Mouse (Mus musculus) hindbrain, embryonic 12.5 days (tissue): ENCODE measurements around the gene Gpr87. TPM values are rescaled to one million over a fixed set of nuclear protein-coding genes. Genes with fewer than 3 reads are reported as not detected.

Experiments used
- ATAC-seq: fragments of 200-750 bp; cut with Nextera tagmentation; 2 replicates; pipeline ENCODE4 v1.8.0; 2017; ENCODE audit warnings: moderate TSS enrichment; ENCODE audit not compliant: low FRiP score
- H3K27ac ChIP-seq: fragments of 300-500 bp; sonication (generic); 2 replicates; pipeline ENCODE4 v1.5.1; 2016; ENCODE audit warnings: mild to moderate bottlenecking
- H3K27me3 ChIP-seq: fragments of 300-500 bp; sonication (generic); 2 replicates; pipeline ENCODE4 v1.6.1; 2016; ENCODE audit warnings: mild to moderate bottlenecking
- H3K36me3 ChIP-seq: fragments of 300-500 bp; sonication (generic); 2 replicates; pipeline ENCODE4 v1.6.1; 2016; ENCODE audit warnings: mild to moderate bottlenecking
- H3K4me1 ChIP-seq: fragments of 300-500 bp; sonication (generic); 2 replicates; pipeline ENCODE4 v1.6.1; 2016
- H3K4me2 ChIP-seq: fragments of 300-500 bp; sonication (generic); replicated peaks from 2 replicates; pipeline ENCODE4 v1.6.1; 2016; ENCODE audit warnings: mild to moderate bottlenecking
- H3K4me3 ChIP-seq: fragments of 300-500 bp; sonication (generic); 2 replicates; pipeline ENCODE4 v1.5.1; 2016; ENCODE audit warnings: mild to moderate bottlenecking
- H3K9ac ChIP-seq: fragments of 300-500 bp; sonication (generic); 2 replicates; pipeline ENCODE4 v1.6.1; 2016; ENCODE audit warnings: mild to moderate bottlenecking, moderate library complexity
- H3K9me3 ChIP-seq: fragments of 300-500 bp; sonication (generic); replicated peaks from 2 replicates; pipeline ENCODE4 v1.6.1; 2016; ENCODE audit warnings: mild to moderate bottlenecking
- WGBS: fragments of 180-500 bp; shearing (Covaris S2); methylation state at CpG from one replicate; pipeline ENCODE4 v1.1.7; 2016; 5-methylcytosine and 5-hydroxymethylcytosine counted together
- polyA plus RNA-seq: library from polyadenylated mRNA; unstranded; fragments of >200 nt; fragmentation: Nextera tagmentation; extraction: Ambion mirVana; gene quantifications from 2 replicates; pipeline ENCODE4 v1.2.1, GENCODE M21; 2016

Gene Gpr87
- polyA plus RNA-seq, 1 experiment from 2014 or later, result not detected

GRCm38 (mm10) chr3:59210089-59210488 lies 15.2 kb upstream of the Gpr87 start:
- no peak overlapping the region for H3K27ac ChIP-seq
- no peaks in the 10 kb centered on the region for H3K9me3 ChIP-seq
- WGBS, result 74% methylated on average over 8 of the region's 8 CpGs
- ATAC-seq, result no peak
- no peak overlapping the region for H3K4me2 ChIP-seq
- no peak overlapping the region for H3K9ac ChIP-seq
- 0 out of 2 replicates have a peak, but pooled peaks cover 3% of the 10 kb centered on the region for H3K4me1 ChIP-seq
- H3K36me3 ChIP-seq, result no peaks in the 10 kb centered on the region
- no peak overlapping the region for H3K4me3 ChIP-seq
- H3K27me3 ChIP-seq, result no peaks in the 10 kb centered on the region

DNA sequence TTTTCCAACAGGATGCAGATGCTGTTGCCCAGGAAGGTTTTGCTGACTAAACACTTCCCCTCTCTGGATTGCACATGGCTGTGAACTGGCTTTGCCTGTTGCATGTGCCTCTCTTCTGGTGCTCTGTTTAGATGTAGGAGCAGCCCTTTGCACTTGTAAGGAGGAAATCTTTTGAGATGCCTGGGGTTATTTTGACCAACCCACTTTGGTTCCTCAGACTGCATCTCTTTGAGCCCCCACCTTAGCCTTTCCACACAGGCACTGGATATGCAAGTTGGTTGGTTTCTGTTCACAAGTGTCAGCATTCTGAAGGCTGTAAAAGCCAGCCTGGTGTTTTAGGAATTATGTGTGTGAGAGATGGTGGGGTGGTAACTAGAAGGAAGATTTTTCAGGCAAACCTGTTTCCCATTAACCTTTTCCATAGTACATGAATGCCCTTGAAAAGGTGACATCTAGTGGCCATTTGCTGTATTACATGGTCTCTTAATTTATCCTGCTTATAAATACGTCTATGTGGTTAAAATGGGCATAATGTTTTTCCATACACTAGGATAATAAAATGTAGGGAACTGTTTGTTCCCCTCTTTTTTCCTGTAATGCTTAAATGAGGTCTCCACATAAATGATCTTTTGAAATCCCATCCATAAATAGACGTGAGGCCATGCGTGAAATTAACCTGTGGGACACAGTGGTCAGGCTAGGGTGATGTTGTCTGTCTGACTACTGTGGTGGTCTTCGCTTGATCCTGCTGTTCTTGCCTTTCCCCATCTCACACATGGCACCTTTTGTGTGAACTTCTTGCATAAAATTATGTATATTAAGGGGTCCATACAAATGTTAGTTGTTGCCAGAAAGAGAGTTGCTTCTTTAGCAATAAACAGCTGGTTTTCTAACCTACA lies 14.0 kb upstream of the Gpr87 start:
- no peak overlapping the region for H3K9ac ChIP-seq
- 0 out of 2 replicates have a peak, but pooled peaks cover 3% of the 10 kb centered on the region for H3K4me1 ChIP-seq
- 63% methylated on average over 4 of the region's 4 CpGs for WGBS
- no peaks in the 10 kb centered on the region for H3K27me3 ChIP-seq
- H3K4me2 ChIP-seq, result no peak overlapping the region
- H3K27ac ChIP-seq, result no peak overlapping the region
- no peaks in the 10 kb centered on the region for H3K36me3 ChIP-seq
- no peaks in the 10 kb centered on the region for H3K9me3 ChIP-seq
- H3K4me3 ChIP-seq, result no peak overlapping the region
- peak; percentile 41; the same call in 1 of the 2 replicates for ATAC-seq

GRCm38 (mm10) chr3:59205941-59206340 lies 11.0 kb upstream of the Gpr87 start:
- H3K36me3 ChIP-seq, result no peaks in the 10 kb centered on the region
- no peak overlapping the region for H3K4me3 ChIP-seq
- H3K27ac ChIP-seq, result no peak overlapping the region
- WGBS, result 82% methylated on average over 4 of the region's 4 CpGs
- no peak overlapping the region for H3K9ac ChIP-seq
- no peak overlapping the region for H3K4me2 ChIP-seq
- no peaks in the 10 kb centered on the region for H3K27me3 ChIP-seq
- H3K4me1 ChIP-seq, result 0 out of 2 replicates have a peak, but pooled peaks cover 3% of the 10 kb centered on the region
- no peaks in the 10 kb centered on the region for H3K9me3 ChIP-seq
- ATAC-seq, result no peak

DNA sequence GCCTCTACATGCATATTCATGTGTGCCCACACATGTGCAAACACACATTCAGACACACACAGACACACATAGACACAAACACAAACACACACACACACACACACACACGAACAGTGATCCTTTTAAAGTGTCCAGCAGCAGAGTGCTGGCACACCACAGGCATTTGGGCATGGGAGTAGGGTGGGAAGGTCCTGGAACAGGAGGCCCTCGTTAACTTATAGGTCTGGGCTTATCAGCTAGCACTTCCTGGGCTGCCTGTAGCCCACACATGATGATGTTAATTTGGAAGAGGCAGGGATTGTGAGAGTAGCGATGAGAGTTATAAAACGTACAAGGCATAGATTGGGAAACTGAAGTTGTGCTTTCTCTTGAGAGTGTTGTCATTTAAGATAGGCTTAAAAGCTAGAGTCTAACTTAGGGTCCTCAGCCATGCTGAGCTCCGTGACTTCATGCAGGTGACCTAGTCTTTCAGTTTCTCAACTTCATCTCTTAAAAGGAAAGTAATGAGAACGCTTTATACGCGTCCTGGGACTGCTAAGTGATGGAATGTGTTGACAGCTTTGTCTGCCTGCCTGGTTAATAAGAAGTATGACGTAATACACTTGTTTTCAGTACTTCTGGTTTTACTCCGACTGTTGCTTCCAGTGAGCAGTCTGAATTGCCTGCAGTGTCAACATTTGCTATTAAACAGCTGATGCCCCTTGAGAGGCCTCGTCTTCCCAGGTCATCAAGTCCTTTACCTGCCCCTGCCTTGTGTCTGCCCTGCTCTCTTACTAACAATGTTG lies 10.0 kb upstream of the Gpr87 start:
- H3K9ac ChIP-seq, result no peak overlapping the region
- H3K27ac ChIP-seq, result no peak overlapping the region
- H3K4me2 ChIP-seq, result no peak overlapping the region
- no peaks in the 10 kb centered on the region for H3K9me3 ChIP-seq
- 0 out of 2 replicates have a peak, but pooled peaks cover 3% of the 10 kb centered on the region for H3K4me1 ChIP-seq
- no peaks in the 10 kb centered on the region for H3K36me3 ChIP-seq
- WGBS, result 84% methylated on average over 11 of the region's 11 CpGs
- H3K4me3 ChIP-seq, result no peak overlapping the region
- H3K27me3 ChIP-seq, result no peaks in the 10 kb centered on the region
- ATAC-seq, result no peak

GRCm38 (mm10) chr3:59203802-59204520 lies 9.1 kb upstream of the Gpr87 start:
- ATAC-seq, result no peak
- no peaks in the 10 kb centered on the region for H3K27me3 ChIP-seq
- no peaks in the 10 kb centered on the region for H3K36me3 ChIP-seq
- 78% methylated on average over 8 of the region's 8 CpGs for WGBS
- H3K4me1 ChIP-seq, result 0 out of 2 replicates have a peak, but pooled peaks cover 3% of the 10 kb centered on the region
- H3K9me3 ChIP-seq, result no peaks in the 10 kb centered on the region
- H3K9ac ChIP-seq, result no peak overlapping the region
- H3K4me2 ChIP-seq, result no peak overlapping the region
- no peak overlapping the region for H3K27ac ChIP-seq
- no peak overlapping the region for H3K4me3 ChIP-seq

- Histone ChIP-seq H3K9ac (no peak overlapping the region), H3K4me2 (no peak overlapping the region), H3K36me3 (no peaks in the 10 kb centered on the region), H3K4me1 (no peaks in the 10 kb centered on the region), H3K27me3 (no peaks in the 10 kb centered on the region), H3K27ac (no peak overlapping the region), H3K4me3 (no peak overlapping the region), H3K9me3 (no peaks in the 10 kb centered on the region)
- WGBS, result 89% methylated on average over 4 of the region's 4 CpGs
- ATAC-seq, result no peak
Measured at GRCm38 (mm10) chr3:59197329-59197948, 2.5 kb upstream of the Gpr87 start.

DNA sequence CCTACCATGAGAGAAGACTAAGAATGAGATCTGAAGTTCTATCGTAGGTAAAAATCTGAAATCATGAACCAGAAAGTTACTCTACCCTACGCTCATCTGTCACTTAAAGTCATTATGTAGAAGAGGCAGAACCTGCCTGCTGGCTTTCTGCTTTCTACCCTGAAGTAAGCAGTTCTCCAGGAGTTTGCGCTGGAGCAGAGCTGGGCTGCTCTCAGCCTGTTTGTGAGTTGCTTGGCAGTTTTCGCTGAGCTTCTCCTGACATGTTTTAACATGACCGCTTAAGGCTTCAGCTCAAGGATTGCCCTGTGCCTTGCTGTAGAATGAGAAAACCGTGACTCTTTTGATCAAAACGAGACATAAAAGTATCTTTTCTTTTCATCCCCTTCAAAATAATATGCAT lies 805 bp downstream of the Gpr87 start:
- no peak for ATAC-seq
- Histone ChIP-seq H3K4me1 (no peaks in the 10 kb centered on the region), H3K4me2 (no peak overlapping the region), H3K9me3 (no peaks in the 10 kb centered on the region), H3K27me3 (no peaks in the 10 kb centered on the region), H3K36me3 (no peaks in the 10 kb centered on the region), H3K9ac (no peak overlapping the region), H3K4me3 (no peak overlapping the region), H3K27ac (no peak overlapping the region)
- 90% methylated on average over 7 of the region's 7 CpGs for WGBS

DNA sequence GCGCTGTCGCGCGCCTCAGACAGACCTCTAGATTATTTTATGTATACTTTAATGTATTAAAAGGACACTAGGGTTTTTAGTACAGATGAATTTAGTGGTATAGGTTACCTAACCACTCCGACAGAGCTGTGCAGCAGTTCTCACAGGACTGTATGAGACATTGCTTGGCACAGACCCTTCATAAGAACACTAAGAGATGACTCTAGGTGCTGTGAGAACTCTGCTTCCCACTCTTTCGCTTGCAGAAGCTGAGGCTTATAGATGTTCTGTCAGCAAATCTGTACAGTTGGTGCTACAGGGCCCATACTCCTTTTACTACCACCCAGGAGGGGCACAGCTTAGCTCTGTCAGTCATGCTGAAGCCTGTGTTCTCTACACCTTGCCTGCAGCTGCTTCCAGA lies 3.2 kb downstream of the Gpr87 start:
- no peaks in the 10 kb centered on the region for H3K36me3 ChIP-seq
- no peak for ATAC-seq
- no peak overlapping the region for H3K27ac ChIP-seq
- no peaks in the 10 kb centered on the region for H3K27me3 ChIP-seq
- H3K4me3 ChIP-seq, result no peak overlapping the region
- no peak overlapping the region for H3K4me2 ChIP-seq
- 93% methylated on average over 6 of the region's 6 CpGs for WGBS
- no peak overlapping the region for H3K9ac ChIP-seq
- H3K9me3 ChIP-seq, result no peaks in the 10 kb centered on the region
- no peaks in the 10 kb centered on the region for H3K4me1 ChIP-seq

- no peaks in the 10 kb centered on the region for H3K4me1 ChIP-seq
- no peak overlapping the region for H3K4me2 ChIP-seq
- WGBS, result 85% methylated on average over 4 of the region's 4 CpGs
- no peak overlapping the region for H3K9ac ChIP-seq
- no peak overlapping the region for H3K27ac ChIP-seq
- ATAC-seq, result no peak
- H3K36me3 ChIP-seq, result no peaks in the 10 kb centered on the region
- H3K27me3 ChIP-seq, result no peaks in the 10 kb centered on the region
- no peaks in the 10 kb centered on the region for H3K9me3 ChIP-seq
- H3K4me3 ChIP-seq, result no peak overlapping the region
Measured at GRCm38 (mm10) chr3:59187336-59187735, 7.6 kb downstream of the Gpr87 start.

DNA sequence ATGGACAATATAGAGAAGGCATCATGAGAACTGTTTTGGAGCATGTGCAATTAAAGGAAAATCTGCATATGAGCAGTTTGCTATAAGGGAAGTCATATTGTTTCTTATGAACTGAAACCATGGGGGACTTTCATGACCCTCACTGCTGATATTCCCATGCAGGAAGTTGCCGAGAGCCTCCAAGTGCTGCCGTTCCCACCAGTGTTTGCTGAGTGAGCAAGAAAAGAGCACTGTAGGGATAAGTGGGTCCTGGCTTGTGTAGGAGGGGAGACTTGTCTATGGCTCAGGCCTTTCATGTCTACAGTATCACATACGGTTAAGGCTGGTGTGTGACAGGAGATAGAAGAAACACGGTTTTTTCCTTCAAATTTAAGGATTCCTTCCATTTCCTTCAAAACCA lies 9.2 kb downstream of the Gpr87 start:
- H3K27me3 ChIP-seq, result no peaks in the 10 kb centered on the region
- WGBS, result 84% methylated on average over 4 of the region's 4 CpGs
- 0 out of 2 replicates have a peak, but pooled peaks cover 2% of the 10 kb centered on the region for H3K4me1 ChIP-seq
- no peak overlapping the region for H3K27ac ChIP-seq
- H3K4me3 ChIP-seq, result no peak overlapping the region
- no peak for ATAC-seq
- no peak overlapping the region for H3K4me2 ChIP-seq
- H3K9ac ChIP-seq, result no peak overlapping the region
- H3K9me3 ChIP-seq, result no peaks in the 10 kb centered on the region
- no peaks in the 10 kb centered on the region for H3K36me3 ChIP-seq

DNA sequence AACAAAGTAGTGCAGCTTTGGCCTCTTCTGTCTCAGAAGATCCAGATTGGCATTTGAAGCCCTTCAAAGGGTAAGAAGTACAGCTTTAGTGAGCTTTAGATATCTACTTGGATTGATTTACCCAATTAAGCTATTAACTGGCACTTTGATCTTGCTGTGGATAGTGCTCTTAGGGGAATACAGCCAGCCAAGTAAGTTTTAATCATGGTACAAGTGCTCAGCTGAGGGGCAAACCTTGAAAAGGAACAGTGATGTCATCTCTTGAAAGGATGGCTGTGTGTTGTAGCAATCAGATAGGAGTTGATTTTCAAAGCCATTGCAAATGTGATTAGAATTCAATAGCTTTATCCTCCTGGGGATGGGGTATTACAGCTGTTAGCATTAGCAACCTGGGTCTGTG lies 12.8 kb downstream of the Gpr87 start:
- Histone ChIP-seq H3K9ac (no peak overlapping the region), H3K4me2 (no peak overlapping the region)

DNA sequence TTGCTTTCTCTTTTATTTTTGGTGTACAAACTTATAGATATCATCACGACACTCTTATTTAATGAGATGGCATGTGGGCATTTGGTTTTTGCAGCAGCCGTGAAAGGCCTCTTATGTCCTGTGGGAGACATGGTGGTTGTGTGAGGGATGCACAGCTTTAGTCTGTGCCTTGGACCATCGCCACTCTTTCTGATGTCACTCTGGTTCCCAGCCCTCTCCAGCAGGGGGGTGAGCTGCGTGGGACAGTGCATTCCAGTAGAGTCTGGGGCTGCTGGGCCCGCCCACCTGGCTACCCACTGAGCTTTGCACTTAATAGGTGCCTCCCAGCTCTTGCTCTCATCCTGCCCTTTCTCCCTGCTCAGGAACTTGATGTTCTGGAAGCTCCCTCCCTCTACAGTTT lies 13.8 kb downstream of the Gpr87 start:
- H3K9ac ChIP-seq, result no peak overlapping the region
- 0 out of 2 replicates have a peak, but pooled peaks cover 2% of the 10 kb centered on the region for H3K4me1 ChIP-seq
- 66% methylated on average over 5 of the region's 5 CpGs for WGBS
- ATAC-seq, result no peak
- H3K4me3 ChIP-seq, result no peak overlapping the region
- no peaks in the 10 kb centered on the region for H3K27me3 ChIP-seq
- H3K36me3 ChIP-seq, result no peaks in the 10 kb centered on the region
- H3K4me2 ChIP-seq, result no peak overlapping the region
- no peaks in the 10 kb centered on the region for H3K9me3 ChIP-seq
- H3K27ac ChIP-seq, result no peak overlapping the region

More for the DNA sequence above, 12.8 kb downstream of the Gpr87 start:
- ATAC-seq, result no peak
- Histone ChIP-seq H3K4me3 (no peak overlapping the region), H3K9me3 (no peaks in the 10 kb centered on the region), H3K27me3 (no peaks in the 10 kb centered on the region), H3K27ac (no peak overlapping the region), H3K4me1 (0 out of 2 replicates have a peak, but pooled peaks cover 2% of the 10 kb centered on the region), H3K36me3 (no peaks in the 10 kb centered on the region)
